Mouse (Mus musculus): Measurements from ENCODE around the gene Ces1h. TPM values are rescaled to one million over a fixed set of nuclear protein-coding genes. Genes with fewer than 3 reads are reported as not detected.

Gene Ces1h
- polyA plus RNA-seq, 1 experiment from 2014 or later = not detected

DNA sequence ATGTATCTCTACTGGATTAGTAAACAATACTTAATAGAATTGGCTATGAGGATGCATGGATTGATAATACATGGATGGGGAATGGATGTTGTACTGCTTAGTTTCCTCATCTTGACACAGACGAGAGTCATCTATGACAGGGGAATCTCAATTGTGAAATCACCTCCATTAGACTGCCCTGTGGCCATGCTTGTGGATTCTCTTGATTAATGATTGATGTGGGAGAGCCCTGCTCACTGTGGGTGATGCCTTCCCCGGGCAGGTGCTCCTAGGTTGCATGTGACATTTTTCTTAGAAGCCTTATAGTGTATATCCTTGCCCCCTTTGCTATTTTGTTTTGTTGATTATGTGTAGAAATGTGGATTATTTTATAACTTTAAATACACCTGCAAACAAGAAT, 54.4 kb downstream of the Ces1h start:
- Histone ChIP-seq H3K4me2 (no peak overlapping the region), H3K4me3 (no peak overlapping the region), H3K27ac (replicated peaks) (no peak overlapping the region), H3K27me3 (no peaks in the 10 kb centered on the region), H3K9ac (no peak overlapping the region), H3K36me3 (no peaks in the 10 kb centered on the region), H3K9me3 (no peaks in the 10 kb centered on the region), H3K4me1 (replicated peaks) (no peaks in the 10 kb centered on the region)
- WGBS = 70% methylated on average over 2 of the region's 2 CpGs
- ATAC-seq (ENCODE audit: low read depth) = no peak

DNA sequence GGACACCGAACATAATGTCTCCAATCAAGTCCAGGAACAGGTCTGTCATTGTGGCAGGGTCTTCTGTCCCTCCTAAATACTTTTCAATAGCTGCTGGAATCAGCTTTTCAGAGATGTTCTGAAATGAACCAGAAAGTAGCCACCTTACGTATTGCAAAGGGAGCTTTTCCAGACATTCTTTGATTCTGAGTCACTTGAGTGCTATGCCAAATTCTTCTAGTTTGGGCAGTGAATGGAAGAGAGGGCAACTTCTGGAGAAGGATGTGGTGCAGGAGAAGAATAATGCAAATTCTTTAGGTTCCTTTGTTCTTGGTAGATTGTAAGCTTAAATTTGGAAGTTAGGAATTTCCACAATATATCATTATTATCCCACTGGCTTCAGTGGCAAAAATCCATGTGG, 62.5 kb downstream of the Ces1h start:
- H3K4me2 ChIP-seq = no peak overlapping the region
- WGBS = 90% methylated on average over 2 of the region's 2 CpGs

DNA sequence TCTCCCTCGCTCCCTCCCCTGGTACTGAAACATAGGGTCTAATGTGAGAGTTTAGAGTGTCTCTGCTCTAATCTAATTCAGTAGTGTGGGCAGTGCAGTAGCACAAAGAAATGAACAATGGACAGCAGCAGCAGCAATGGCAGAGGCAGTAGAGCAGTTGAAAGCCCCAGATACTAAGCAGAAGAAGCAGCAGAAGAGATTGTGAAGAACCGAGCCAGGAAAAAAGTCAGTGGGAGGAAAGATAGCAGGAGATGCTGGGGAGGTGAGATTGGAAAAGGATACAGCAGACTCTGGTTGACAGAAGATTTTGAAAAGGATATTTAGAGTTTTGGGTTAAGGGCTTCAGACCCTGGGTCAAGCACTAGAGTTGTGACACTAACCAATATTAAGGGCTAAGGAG, 64.0 kb downstream of the Ces1h start:
- 91% methylated on average over 2 of the region's 2 CpGs for WGBS
- no peaks in the 10 kb centered on the region for H3K36me3 ChIP-seq
- H3K27ac ChIP-seq (replicated peaks) = no peak overlapping the region
- H3K9ac ChIP-seq = no peak overlapping the region
- ATAC-seq (ENCODE audit: low read depth) = no peak
- no peak overlapping the region for H3K4me3 ChIP-seq
- H3K9me3 ChIP-seq = no peaks in the 10 kb centered on the region
- no peaks in the 10 kb centered on the region for H3K4me1 ChIP-seq (replicated peaks)
- H3K4me2 ChIP-seq = no peak overlapping the region
- H3K27me3 ChIP-seq = no peaks in the 10 kb centered on the region

More for the DNA sequence above, 62.5 kb downstream of the Ces1h start:
- H3K9ac ChIP-seq = no peak overlapping the region
- no peaks in the 10 kb centered on the region for H3K9me3 ChIP-seq
- H3K4me3 ChIP-seq = no peak overlapping the region
- no peaks in the 10 kb centered on the region for H3K4me1 ChIP-seq (replicated peaks)
- H3K27me3 ChIP-seq = no peaks in the 10 kb centered on the region
- H3K36me3 ChIP-seq = no peaks in the 10 kb centered on the region
- ATAC-seq (ENCODE audit: low read depth) = no peak
- H3K27ac ChIP-seq (replicated peaks) = no peak overlapping the region

Other genes starting within 250 kb of the Ces1h start
- gene Ces1c, start 248.4 kb downstream of the Ces1h start, polyA plus RNA-seq (2015; fragmentation: Nextera tagmentation; extraction: Ambion mirVana) = not detected in 2 replicates
- gene Ces1d, start 181.9 kb downstream of the Ces1h start, polyA plus RNA-seq (2015; fragmentation: Nextera tagmentation; extraction: Ambion mirVana) = 0.21 and 0.61 TPM in 2 replicates
- not detected in 2 replicates for gene Ces1e, start 150.1 kb downstream of the Ces1h start, polyA plus RNA-seq (2015; fragmentation: Nextera tagmentation; extraction: Ambion mirVana)
- gene Ces1f, start 100.0 kb downstream of the Ces1h start, polyA plus RNA-seq (2015; fragmentation: Nextera tagmentation; extraction: Ambion mirVana) = not detected in 2 replicates
- not detected in 2 replicates for gene Ces1g, start 42.4 kb downstream of the Ces1h start, polyA plus RNA-seq (2015; fragmentation: Nextera tagmentation; extraction: Ambion mirVana)
- gene Ces5a, start 156.1 kb upstream of the Ces1h start, polyA plus RNA-seq (2015; fragmentation: Nextera tagmentation; extraction: Ambion mirVana) = 0.31 TPM in 1 of 2 replicates, not detected in the other

All from neural tube, embryonic 13.5 days (tissue).